Mouse (Mus musculus): ENCODE results near the gene Llgl2.

The Llgl2 gene

DNA sequence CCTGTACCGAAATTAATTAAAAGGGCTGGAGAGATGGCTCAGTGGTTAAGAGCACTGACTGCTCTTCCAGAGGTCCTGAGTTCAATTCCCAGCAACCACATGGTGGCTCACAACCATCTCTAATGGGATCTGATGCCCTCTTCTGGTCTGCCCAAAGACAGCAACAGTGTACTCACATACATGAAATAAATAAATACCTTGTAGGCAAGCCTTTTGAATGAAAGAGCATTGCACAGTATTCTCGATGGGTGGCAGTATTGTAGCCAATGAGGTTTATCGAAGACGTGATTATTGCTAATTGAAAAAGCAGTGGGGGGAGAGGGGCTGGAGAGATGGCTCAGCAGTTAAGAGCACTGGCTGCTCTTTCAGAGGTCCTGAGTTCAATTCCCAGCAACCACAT, 33.3 kb downstream of the Llgl2 start:
- in situ Hi-C loops (cut with MboI; ENCODE audit: low pct_unique_long_range_greater_than_20kb in 1 of 2, low sequenced_read_pairs in 2 of 2, unreplicated experiment in 1 of 2): loop anchor here in 1 of 2 experiments (5.0 to 25.0 kb wide), 2 partner anchors 35 to 120 kb away; partner anchors contain the start of gene Llgl2

DNA sequence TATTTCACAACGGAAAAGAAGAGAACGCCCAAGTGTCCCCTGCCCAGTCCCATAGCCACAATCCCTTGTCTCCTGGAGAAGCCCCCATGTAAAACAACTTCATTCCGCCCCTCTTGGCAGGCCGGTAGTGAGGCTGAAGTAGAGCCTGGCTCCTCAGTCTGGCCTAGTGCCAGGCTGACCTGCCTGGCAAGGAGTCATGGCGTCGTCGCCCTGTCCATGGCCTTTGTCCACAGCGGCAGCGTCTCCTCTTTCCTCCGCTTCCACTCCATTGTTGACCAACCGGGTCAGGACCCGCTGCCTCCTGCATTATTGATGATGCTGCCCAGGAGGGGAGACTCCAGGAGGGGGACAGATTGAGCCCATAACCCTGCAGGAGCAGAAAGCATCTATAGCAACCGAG, 34.1 kb downstream of the Llgl2 start:
- in situ Hi-C loops (cut with MboI; ENCODE audit: low pct_unique_long_range_greater_than_20kb in 1 of 2, low sequenced_read_pairs in 2 of 2, unreplicated experiment in 1 of 2): loop anchor here in 1 of 2 experiments (5.0 to 25.0 kb wide), 2 partner anchors 36 to 121 kb away; partner anchors contain the start of gene Llgl2

DNA sequence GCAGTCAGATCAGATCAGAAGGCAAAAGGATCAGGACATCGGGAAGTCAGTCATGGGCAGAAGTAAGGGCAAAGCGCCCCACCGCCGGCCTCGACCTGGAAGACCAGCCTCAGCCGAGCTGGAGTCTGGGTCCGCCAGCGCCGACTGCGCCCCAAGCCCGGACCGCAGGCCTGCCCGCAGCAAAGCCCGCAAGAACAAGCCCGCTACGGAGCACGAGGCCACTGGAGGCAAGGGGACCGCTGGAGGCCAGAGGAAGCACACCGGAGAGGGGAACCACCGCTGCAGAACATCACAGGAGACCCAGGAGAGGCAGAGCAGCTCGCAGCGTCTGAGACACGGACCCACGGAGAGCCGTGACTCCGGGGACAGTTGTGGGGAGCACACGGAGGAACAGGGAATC, 34.5 kb downstream of the Llgl2 start, which contains the start of gene Myo15b:
TSS of gene Myo15b (plus strand) at position 53 of the 400 bp plus-strand sequence.
- in situ Hi-C loops (cut with MboI; ENCODE audit: low pct_unique_long_range_greater_than_20kb in 1 of 2, low sequenced_read_pairs in 2 of 2, unreplicated experiment in 1 of 2): loop anchor here in 1 of 2 experiments (5.0 to 25.0 kb wide), 2 partner anchors 36 to 121 kb away; partner anchors contain the start of gene Llgl2

DNA sequence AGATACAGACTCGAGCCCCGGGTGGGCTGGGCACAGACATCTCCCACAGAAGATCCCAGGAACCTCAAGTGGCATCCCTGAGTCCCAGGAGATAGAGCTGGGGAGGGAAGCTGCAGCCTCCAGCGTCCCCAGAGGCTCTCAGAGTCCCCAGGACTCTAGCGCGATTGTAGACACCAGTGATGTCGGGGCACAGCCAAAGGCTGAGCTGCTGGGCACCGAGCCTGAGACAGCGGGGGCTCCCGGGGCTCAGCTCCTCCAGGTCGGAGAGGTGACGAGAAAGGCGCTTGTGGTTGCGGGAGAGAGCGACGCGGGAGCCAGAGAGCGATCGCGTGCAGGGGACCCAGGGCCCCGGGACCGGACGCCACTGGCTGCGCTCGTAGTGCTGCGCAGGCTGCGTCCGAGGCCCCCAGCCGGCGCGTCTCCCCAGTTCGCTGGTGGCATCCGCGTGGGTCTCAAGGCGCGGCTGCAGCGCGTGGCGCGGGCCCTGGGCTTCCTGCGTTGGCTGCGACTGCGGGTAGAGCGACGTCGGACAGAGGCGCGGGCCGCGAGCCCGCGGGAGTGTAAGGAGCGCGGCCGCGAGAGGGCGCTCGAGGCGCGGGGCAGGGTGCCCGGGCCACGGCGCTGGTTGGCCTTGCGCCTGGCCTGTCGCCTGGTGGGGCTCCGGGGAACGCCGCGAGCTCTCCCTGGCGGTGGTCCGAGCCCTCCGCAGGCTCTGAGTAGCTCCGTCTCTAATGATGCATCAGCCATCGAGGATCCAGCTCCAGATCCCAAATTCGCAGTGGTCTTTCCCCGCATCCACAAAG, 35.5 kb downstream of the Llgl2 start:
- in situ Hi-C loops (cut with MboI; ENCODE audit: low pct_unique_long_range_greater_than_20kb in 1 of 2, low sequenced_read_pairs in 2 of 2, unreplicated experiment in 1 of 2): loop anchor here in 1 of 2 experiments (5.0 to 25.0 kb wide), 2 partner anchors 37 to 122 kb away; partner anchors contain the start of gene Llgl2

DNA sequence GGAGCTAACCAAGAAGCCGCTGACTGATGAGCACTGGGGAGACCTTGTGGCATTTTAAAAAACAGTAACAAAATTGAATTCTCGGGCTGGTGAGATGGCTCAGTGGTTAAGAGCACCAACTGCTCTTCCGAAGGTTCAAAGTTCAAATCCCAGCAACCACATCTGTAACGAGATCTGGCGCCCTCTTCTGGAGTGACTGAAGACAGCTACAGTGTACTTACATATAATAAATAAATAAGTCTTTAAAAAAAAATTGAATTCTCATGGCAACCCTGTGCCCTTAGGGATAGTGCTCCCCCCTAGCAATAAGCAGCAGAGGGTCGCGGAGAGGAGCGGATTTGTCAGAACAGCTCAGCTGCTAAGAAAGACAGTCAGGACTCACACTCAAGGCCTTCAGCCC, 40.0 kb downstream of the Llgl2 start:
- in situ Hi-C loops (cut with MboI; ENCODE audit: low pct_unique_long_range_greater_than_20kb in 1 of 2, low sequenced_read_pairs in 2 of 2, unreplicated experiment in 1 of 2): loop anchor here in 1 of 2 experiments (25.0 kb wide), 1 partner anchor 127 kb away; no protein-coding TSS in a partner anchor

DNA sequence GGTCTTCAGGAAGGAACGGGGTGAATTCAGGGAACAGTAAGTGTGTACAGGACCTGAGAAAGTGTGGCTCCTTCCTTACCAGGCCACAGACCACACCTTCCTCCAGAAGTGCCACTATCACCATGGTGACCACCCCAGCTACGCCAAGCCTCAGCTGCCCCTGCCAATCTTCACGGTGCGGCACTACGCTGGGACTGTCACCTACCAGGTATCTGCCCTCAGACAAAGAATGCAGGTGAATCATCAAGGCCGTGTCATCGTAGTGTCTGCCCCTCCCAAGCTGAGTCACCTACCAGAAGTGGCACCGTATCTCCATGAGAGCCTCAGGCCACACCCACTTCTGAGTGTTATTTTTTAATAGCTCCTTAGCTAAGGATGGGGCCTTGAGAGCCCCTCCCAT, 45.5 kb downstream of the Llgl2 start:
- in situ Hi-C loops (cut with MboI; ENCODE audit: low pct_unique_long_range_greater_than_20kb in 1 of 2, low sequenced_read_pairs in 2 of 2, unreplicated experiment in 1 of 2): loop anchor here in 1 of 2 experiments (25.0 kb wide), 1 partner anchor 132 kb away; no protein-coding TSS in a partner anchor

DNA sequence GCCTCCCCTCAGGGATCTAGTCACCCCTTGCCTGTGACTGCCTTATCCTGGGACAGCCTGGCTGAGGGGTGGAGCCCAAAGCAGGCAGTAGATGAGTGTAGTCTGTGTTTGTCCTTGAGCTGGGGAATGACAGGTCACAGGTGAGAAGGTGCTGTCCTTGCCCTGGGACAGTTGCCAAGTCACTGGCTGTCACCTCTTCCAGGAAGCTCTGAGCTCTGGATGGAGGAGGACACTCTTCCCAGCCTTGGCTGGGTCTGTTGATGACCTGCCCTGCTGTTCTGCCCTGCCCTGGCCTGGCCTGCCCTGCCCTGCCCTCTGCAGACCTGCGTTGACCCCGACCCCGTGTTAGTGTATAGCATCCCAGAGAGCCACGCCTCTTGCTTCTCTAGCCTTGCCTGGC, 48.6 kb downstream of the Llgl2 start:
- in situ Hi-C loops (cut with MboI; ENCODE audit: low pct_unique_long_range_greater_than_20kb in 1 of 2, low sequenced_read_pairs in 2 of 2, unreplicated experiment in 1 of 2): loop anchor here (10.0 to 25.0 kb wide), 2 partner anchors 128 to 135 kb away; no protein-coding TSS in a partner anchor

DNA sequence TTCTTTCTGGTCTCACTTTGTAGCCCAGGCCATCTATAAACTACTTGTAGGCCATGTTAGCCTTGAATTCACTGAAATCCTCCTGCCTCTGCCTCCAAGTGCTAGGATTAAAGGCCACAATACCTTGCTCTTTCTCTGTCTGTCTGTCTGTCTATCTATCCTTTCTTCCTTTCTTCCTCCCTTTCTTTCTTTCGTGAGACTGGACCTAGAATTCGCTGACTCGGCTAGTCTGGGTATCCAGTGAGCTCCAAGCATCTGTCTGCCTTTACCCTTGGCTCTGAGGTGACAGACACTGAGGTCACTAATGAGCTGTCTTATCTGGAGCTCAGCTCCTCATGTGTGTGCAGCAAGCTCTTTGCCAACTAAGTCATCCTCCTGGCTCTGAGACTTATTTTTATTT, 52.1 kb downstream of the Llgl2 start:
- in situ Hi-C loops (cut with MboI; ENCODE audit: low pct_unique_long_range_greater_than_20kb in 1 of 2, low sequenced_read_pairs in 2 of 2, unreplicated experiment in 1 of 2): loop anchor here in 1 of 2 experiments (10.0 kb wide), 1 partner anchor 131 kb away; no protein-coding TSS in a partner anchor

DNA sequence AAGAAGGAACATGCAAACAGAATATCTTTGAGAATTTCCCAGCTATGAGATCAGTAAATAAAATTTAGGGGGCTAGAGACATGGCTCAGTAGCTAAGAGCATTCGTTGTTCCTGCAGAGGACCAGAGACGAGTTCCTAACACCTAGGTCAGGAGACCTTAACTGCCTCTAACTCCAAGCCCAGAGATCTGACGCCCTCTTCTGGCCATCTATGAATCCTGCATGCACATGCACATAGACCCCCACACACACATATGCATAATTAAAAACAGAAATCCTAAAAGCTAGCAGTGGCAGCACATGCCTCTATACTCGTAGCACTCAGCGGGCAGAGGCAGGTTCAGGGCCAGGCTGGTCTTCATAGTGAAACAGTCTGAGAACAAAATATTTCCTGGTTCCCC, 52.6 kb downstream of the Llgl2 start:
- in situ Hi-C loops (cut with MboI; ENCODE audit: low pct_unique_long_range_greater_than_20kb in 1 of 2, low sequenced_read_pairs in 2 of 2, unreplicated experiment in 1 of 2): loop anchor here in 1 of 2 experiments (10.0 kb wide), 1 partner anchor 132 kb away; no protein-coding TSS in a partner anchor

DNA sequence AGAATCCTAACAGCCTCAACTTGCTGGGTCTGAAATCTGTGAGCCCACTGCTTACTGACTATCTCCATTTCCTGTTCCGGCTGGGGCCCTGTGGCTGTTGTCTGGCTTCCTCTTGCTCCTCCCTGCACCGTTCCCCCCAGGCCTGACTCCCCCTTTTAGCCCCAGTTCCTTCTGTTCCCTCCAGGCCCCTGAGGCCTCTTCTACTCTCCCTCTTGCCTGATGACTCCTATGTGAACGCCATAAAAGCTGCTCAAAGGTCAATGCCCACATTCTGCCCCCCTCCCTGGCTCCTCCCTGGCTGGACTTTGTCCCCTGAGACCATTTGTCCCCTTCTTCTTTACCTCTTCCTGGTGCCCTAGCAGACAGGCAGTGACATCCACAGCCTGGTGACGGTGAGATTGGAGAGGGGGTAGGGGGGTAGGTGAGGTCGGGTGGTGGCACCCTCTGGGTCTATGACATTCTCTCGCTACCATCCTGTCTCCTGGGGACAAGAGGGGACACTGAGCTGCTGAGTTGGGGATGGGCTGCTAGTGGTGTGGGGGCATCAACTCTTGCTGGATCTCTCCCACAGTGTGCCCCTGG, 53.4 kb downstream of the Llgl2 start:
- in situ Hi-C loops (cut with MboI; ENCODE audit: low pct_unique_long_range_greater_than_20kb in 1 of 2, low sequenced_read_pairs in 2 of 2, unreplicated experiment in 1 of 2): loop anchor here in 1 of 2 experiments (10.0 kb wide), 1 partner anchor 132 kb away; no protein-coding TSS in a partner anchor

DNA sequence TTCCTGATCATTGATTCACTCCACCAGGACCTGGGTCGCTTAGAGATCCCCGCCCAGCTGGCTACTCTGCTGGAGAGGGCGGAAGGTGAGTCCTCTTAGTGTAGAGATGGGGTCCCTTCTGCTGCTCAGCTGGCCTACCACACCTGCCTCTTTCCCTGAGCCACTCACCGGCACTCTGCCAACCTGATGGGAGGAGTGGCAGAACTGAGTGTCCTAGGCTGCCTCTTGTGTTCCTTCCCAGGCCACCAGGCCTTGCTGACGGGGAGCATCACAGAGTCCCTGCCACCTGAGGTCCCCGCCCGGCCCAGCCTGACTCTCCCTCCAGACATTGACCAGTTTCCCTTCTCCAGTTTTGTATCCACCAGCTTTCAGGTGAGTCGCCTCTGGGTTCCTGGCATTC, 54.2 kb downstream of the Llgl2 start:
- in situ Hi-C loops (cut with MboI; ENCODE audit: low pct_unique_long_range_greater_than_20kb in 1 of 2, low sequenced_read_pairs in 2 of 2, unreplicated experiment in 1 of 2): loop anchor here in 1 of 2 experiments (10.0 kb wide), 1 partner anchor 133 kb away; no protein-coding TSS in a partner anchor

DNA sequence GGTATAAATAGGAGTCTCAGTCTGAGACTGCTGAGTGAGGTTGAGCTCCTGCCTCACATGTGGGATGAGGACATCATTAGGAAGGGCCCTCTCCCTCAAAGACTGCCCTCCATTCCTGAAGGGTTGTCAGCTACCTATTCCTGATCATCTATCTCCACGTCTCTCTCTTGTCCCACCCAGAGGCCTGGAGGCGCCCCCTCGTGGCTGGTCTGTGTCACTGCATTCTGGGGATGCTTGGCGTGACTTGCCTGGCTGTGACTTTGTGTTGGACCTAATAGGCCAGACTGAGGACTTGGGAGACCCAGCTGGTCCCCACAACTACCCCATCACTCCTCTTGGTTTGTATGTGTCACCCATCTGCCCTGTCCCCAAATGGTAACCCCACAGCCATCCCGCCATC, 57.2 kb downstream of the Llgl2 start:
- in situ Hi-C loops (cut with MboI; ENCODE audit: low pct_unique_long_range_greater_than_20kb in 1 of 2, low sequenced_read_pairs in 2 of 2, unreplicated experiment in 1 of 2): no loop called here

DNA sequence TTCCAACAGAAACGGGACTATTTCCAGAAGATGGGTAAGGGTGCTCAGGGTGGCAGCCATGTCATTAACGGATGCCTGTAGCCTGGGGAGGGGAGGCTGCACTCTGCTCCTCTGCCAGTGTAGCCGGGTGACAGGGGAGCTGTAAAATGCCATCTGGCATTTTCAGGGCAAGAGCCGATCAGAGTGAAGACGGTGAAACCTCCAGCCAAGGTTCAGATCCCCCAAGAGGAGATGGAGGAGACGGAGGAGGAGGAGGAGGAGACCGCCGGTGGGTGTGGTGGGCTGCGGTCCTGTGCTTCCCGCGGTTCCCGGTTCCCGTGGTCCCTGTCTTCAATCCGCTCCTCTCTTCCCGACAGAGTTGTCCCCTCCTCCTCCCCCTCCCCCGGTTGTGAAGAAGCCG, 59.4 kb downstream of the Llgl2 start:
- in situ Hi-C loops (cut with MboI; ENCODE audit: low pct_unique_long_range_greater_than_20kb in 1 of 2, low sequenced_read_pairs in 2 of 2, unreplicated experiment in 1 of 2): no loop called here

DNA sequence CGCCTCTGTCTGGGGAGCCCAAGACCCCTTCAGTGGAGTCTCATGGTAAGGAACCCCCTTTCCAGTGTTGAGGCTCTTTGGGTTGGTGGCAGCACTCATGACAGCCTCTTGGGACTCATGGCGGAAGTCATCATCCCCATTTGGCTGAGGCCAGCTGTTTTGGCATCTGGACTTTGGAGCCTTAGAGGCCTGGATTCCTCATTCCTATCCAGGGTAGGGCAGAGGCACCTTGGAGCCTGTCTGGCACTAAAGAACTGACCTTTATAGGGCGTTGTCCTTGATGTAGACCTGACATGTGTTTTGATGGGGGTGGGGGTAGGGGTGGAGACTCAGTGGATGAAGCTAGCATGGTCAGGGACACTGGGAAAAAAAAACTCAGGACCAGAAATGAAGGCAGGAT, 60.5 kb downstream of the Llgl2 start:
- in situ Hi-C loops (cut with MboI; ENCODE audit: low pct_unique_long_range_greater_than_20kb in 1 of 2, low sequenced_read_pairs in 2 of 2, unreplicated experiment in 1 of 2): no loop called here

DNA sequence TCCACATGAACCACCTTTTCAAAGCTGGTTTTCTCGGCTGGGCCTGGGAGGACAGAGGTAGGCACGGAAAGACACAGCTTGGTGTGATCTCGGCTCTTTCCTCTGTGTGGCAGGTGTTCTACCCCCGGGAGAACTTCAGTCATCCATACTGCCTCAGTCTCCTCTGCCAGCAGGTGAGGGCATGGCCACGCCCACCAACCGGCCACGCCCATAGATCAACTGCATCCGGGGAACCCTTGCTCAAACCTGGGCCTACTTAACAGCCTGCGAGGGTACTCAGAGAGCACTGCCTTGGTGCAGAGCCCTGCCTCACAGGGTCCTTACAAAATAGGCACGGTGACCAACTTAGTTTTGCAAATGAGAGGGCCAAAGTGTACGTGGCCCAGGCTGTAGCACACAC, 61.4 kb downstream of the Llgl2 start:
- in situ Hi-C loops (cut with MboI; ENCODE audit: low pct_unique_long_range_greater_than_20kb in 1 of 2, low sequenced_read_pairs in 2 of 2, unreplicated experiment in 1 of 2): no loop called here

DNA sequence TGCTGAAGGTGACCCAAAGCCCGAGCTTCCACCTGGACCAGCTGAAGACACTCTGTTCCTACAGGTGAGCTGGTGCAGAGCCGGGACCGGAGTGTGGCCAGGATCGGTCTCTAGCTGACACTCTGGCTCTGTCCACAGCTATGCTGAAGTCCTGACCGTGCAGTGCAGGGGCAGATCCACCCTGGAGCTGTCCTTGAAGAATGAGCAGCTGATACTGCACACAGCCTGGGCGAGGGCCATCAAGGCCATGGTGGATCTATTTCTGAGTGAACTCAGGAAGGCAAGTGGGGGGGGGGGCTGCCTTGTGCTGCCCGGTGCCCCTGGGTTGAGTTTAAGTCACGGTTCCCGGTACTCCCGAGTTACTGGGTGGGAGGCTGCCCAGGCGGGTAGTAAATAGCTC, 62.6 kb downstream of the Llgl2 start:
- in situ Hi-C loops (cut with MboI; ENCODE audit: low pct_unique_long_range_greater_than_20kb in 1 of 2, low sequenced_read_pairs in 2 of 2, unreplicated experiment in 1 of 2): no loop called here

DNA sequence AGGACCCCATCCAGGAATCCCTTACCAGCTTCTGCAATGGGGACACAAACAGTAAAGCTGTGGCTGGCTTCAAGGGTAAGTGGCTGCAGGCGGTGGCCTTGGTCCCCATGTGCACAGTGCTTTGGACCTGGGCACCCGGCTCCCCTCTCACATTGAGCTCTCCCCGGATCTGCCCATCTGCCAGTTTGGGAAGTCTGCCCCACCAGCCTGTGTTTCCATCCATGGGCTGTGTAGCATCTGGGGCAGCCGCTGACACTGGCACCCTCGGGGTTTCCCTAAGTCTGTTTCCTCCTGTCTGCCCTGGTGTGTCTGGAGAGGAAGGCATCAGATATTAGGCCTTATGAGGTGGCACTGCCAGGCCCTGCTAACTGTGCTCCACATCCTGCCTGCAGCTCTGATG, 64.2 kb downstream of the Llgl2 start:
- in situ Hi-C loops (cut with MboI; ENCODE audit: low pct_unique_long_range_greater_than_20kb in 1 of 2, low sequenced_read_pairs in 2 of 2, unreplicated experiment in 1 of 2): no loop called here

DNA sequence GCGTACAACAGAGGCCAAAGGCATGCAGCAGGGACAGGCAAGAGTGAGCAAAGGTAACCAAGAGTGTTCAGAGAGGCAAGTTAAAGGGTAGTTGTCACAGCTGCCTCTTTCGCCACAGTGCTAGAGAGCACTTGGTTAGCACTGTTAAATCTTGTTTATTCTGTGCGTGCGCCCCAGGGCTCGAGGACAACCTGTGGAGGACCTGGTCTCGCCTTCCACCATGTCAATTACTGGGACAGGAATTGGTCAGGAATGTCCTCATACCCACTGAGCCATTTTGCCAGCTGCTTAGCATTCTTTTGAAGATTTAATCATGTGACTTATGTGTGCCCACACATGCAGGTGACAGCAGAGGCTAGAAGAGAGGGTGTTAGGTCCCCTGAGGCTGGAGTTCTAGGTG, 65.3 kb downstream of the Llgl2 start:
- in situ Hi-C loops (cut with MboI; ENCODE audit: low pct_unique_long_range_greater_than_20kb in 1 of 2, low sequenced_read_pairs in 2 of 2, unreplicated experiment in 1 of 2): no loop called here

DNA sequence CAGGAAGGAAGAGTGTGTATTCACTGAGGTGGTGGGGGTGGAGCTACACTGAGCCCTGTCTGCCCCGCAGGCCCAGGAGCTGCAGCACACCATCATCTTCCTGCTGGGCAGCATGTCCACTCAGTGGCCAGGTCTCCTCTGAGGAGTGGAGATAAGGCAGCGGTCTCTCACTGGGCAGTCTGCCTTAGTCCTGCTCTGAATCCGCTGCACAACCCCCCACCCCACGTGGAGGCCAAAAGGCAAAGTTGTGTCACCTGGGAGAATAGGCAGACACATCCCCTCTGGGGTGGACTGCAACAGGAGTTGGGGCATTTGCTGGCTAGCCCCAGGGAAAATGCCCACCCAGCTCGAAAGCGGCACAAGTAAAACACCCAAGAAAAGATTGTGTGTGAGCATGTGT, 68.4 kb downstream of the Llgl2 start:
- in situ Hi-C loops (cut with MboI; ENCODE audit: low pct_unique_long_range_greater_than_20kb in 1 of 2, low sequenced_read_pairs in 2 of 2, unreplicated experiment in 1 of 2): no loop called here

All from mouse embryonic stem cell (cell line).